Mouse (Mus musculus) liver, embryonic 12.5 days (tissue): ENCODE measurements around the gene Gpha2. TPM values are rescaled to one million over a fixed set of nuclear protein-coding genes. Genes with fewer than 3 reads are reported as not detected.

ENCODE experiments used
- ATAC-seq: fragments of 200-750 bp; cut with Nextera tagmentation; 2 replicates; pipeline ENCODE4 v1.8.0; 2017; ENCODE audit warnings: moderate number of reproducible peaks, mild to moderate bottlenecking, moderate library complexity
- H3K27ac ChIP-seq: fragments of 300-500 bp; sonication (generic); 2 replicates; pipeline ENCODE4 v1.5.1; 2016; ENCODE audit warnings: mild to moderate bottlenecking
- H3K27me3 ChIP-seq: fragments of 300-500 bp; sonication (generic); replicated peaks from 2 replicates; pipeline ENCODE4 v1.6.1; 2016; ENCODE audit warnings: mild to moderate bottlenecking, moderate library complexity
- H3K36me3 ChIP-seq: fragments of 300-500 bp; sonication (generic); 2 replicates; pipeline ENCODE4 v1.6.1; 2016; ENCODE audit warnings: mild to moderate bottlenecking, moderate library complexity
- H3K4me1 ChIP-seq: fragments of 300-500 bp; sonication (generic); 2 replicates; pipeline ENCODE4 v1.6.1; 2016
- H3K4me2 ChIP-seq: fragments of 300-500 bp; sonication (generic); 2 replicates; pipeline ENCODE4 v1.6.1; 2016; ENCODE audit warnings: mild to moderate bottlenecking, moderate library complexity
- H3K4me3 ChIP-seq: fragments of 300-500 bp; sonication (generic); 2 replicates; pipeline ENCODE4 v1.5.1; 2016; ENCODE audit warnings: mild to moderate bottlenecking, moderate library complexity
- H3K9ac ChIP-seq: fragments of 300-500 bp; sonication (generic); 2 replicates; pipeline ENCODE4 v1.6.1; 2016; ENCODE audit warnings: mild to moderate bottlenecking, moderate library complexity
- H3K9me3 ChIP-seq: fragments of 300-500 bp; sonication (generic); replicated peaks from 2 replicates; pipeline ENCODE4 v1.6.1; 2016; ENCODE audit warnings: mild to moderate bottlenecking, moderate library complexity
- WGBS: fragments of 180-500 bp; shearing (Covaris S2); methylation state at CpG from one replicate; pipeline ENCODE4 v1.1.7; 2016; ENCODE audit not compliant: insufficient replicate concordance; 5-methylcytosine and 5-hydroxymethylcytosine counted together
- polyA plus RNA-seq: library from polyadenylated mRNA; unstranded; fragments of >200 nt; fragmentation: Nextera tagmentation; extraction: Ambion mirVana; gene quantifications from 2 replicates; pipeline ENCODE4 v1.2.1, GENCODE M21; 2016

Gpha2 gene
- polyA plus RNA-seq, 1 experiment from 2014 or later, result not detected

DNA sequence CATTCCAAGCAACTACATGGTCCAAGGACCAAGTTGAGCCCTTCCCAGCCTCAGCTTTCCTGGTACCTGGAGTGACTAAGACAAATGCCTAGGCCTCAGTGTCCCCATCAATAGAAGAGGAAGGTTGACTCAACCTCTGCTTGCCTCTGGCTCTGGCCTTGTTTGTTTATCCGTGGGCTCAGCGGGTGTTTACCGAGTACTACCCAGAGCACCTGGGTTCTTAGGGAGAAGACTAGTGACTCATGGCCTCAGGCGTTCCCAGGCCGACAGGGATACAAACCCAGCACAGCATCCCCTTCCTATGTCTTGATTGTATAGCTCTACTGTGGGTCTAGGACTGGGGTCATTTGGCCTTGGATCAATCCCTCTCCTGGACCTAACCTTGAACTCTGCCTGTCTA is 17.0 kb downstream of the Gpha2 start:
- H3K4me3 ChIP-seq, result no peak overlapping the region
- H3K9ac ChIP-seq, result peak overlapping the region; percentile 95; the same call in 1 of the 2 replicates
- peaks cover 45% of the 10 kb centered on the region for H3K36me3 ChIP-seq
- WGBS, result 82% methylated on average over 5 of the region's 5 CpGs
- H3K27ac ChIP-seq, result peak overlapping the region; percentile 93; the same call in 1 of the 2 replicates
- peak overlapping the region; percentile 96 for H3K4me2 ChIP-seq
- ATAC-seq, result no peak
- peaks cover 47% of the 10 kb centered on the region for H3K4me1 ChIP-seq
- H3K9me3 ChIP-seq, result no peaks in the 10 kb centered on the region
- H3K27me3 ChIP-seq, result no peaks in the 10 kb centered on the region

DNA sequence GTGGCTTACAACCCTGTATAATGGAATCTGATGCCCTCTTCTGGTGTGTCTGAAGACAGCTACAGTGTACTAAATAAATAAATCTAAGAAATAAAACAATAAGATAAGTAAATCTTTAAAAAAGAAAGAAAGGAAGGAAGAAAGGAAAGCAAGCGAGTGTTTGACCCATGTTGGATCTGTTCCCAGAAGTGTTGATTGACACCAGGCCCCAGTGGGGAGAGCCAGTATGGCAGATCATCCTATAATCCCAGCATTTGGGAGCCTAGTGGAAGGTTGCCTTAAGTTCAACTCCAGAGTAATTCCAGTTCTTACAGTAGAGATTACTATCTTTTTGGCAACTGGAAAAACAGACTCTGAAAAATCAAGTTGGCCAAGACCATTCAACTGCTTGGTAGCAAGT is 19.6 kb downstream of the Gpha2 start:
- WGBS, result 74% methylated on average over 1 of the region's 1 CpGs
- Histone ChIP-seq H3K4me2 (no peak overlapping the region), H3K36me3 (peaks cover 70% of the 10 kb centered on the region), H3K4me1 (peaks cover 23% of the 10 kb centered on the region), H3K4me3 (no peak overlapping the region), H3K9ac (no peak overlapping the region), H3K9me3 (no peaks in the 10 kb centered on the region), H3K27me3 (no peaks in the 10 kb centered on the region), H3K27ac (no peak overlapping the region)
- ATAC-seq, result no peak

DNA sequence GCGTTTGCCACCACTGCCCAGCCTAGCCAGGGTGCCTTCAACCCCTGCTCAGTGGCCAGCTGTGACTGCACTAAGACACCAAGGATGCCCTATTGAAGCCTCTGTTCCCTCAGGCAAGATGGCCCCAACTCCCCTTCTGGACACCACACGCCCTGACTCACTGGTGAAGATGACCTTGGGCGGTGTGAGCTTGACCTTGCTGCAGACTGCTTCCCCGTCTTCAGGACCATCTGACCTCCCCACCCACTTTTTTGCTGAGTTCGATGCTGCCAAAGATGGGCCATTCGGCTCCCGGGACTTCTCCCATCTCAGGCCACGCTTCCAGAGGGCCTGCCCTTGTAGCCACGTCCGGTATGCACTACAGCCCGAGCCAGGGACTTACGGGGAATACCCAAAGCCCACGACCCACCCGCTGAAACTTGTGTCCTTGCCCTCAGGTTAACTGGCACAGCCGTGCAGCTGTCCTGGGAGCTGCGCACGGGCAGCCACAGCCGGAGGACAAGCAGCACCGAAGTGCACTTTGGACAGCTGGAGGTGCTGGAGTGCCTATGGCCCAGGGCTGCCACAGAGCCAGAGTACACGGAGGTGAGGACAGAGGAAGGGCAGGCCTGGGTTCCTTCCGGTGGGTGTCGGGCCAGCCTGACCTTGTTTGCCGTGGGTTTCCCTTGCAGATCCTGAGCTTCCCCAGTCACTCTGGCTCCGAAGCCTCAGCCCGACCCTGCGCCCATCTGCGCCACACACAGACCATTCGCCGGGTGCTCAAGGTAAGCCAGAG is 21.5 kb downstream of the Gpha2 start:
- H3K9me3 ChIP-seq, result no peaks in the 10 kb centered on the region
- peaks cover 89% of the 10 kb centered on the region for H3K36me3 ChIP-seq
- no peak overlapping the region for H3K4me3 ChIP-seq
- no peaks in the 10 kb centered on the region for H3K27me3 ChIP-seq
- no peak overlapping the region for H3K4me2 ChIP-seq
- H3K4me1 ChIP-seq, result peaks cover 17% of the 10 kb centered on the region
- H3K9ac ChIP-seq, result no peak overlapping the region
- no peak overlapping the region for H3K27ac ChIP-seq
- ATAC-seq, result no peak
- WGBS, result 87% methylated on average over 29 of the region's 29 CpGs

DNA sequence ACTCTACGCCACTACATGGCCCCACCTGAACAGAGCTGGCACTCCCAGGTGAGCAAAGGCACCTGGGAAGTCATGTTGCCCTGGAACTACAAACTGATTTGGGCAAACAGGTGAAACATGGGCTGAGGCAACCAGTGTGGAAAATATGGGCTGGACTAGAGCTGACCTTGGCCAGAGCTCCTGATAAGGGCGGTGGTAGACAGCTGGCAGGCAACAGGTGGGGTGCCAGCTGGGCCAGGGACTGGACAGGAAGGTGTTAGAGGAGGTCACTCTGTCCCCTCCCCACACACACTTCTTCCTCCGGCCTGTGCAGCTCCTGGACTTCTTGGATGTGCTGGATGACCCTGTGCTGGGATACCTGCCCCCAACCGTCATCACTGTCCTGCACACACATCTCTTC is 26.8 kb downstream of the Gpha2 start:
- Histone ChIP-seq H3K4me2 (no peak overlapping the region), H3K27me3 (no peaks in the 10 kb centered on the region), H3K4me3 (no peak overlapping the region), H3K4me1 (peaks cover 6% of the 10 kb centered on the region; the same call in 1 of the 2 replicates), H3K9me3 (no peaks in the 10 kb centered on the region), H3K27ac (no peak overlapping the region), H3K9ac (no peak overlapping the region), H3K36me3 (peaks cover 99% of the 10 kb centered on the region)
- 83% methylated on average over 4 of the region's 4 CpGs for WGBS
- no peak for ATAC-seq

DNA sequence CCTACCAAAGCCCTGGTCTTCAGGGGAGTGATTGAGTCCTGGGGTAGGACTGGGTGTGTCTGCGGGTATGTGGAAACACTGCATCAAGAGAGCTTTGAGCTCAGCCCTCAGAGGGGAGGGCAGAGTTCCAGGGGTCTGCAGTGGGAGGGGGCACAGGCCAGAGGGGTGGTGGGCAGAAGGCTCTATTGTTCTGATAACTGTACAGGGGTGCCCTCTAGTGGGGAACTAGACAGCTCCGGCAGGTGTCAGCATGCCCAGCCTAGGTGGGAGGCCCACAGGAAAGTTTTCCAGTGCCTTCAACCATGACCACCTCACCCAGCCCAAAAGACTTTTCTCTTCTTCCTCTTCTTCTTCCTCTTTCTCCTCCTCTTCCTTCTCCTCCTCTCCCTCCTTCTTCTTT is 34.2 kb downstream of the Gpha2 start:
- no peak overlapping the region for H3K27ac ChIP-seq
- H3K36me3 ChIP-seq, result peaks cover 68% of the 10 kb centered on the region
- ATAC-seq, result no peak
- 68% methylated on average over 2 of the region's 2 CpGs for WGBS
- H3K9ac ChIP-seq, result no peak overlapping the region
- H3K4me3 ChIP-seq, result no peak overlapping the region
- H3K4me1 ChIP-seq, result peaks cover 10% of the 10 kb centered on the region; the same call in 1 of the 2 replicates
- no peaks in the 10 kb centered on the region for H3K27me3 ChIP-seq
- peaks cover 4% of the 10 kb centered on the region; the same call in 1 of the 2 replicates for H3K9me3 ChIP-seq
- H3K4me2 ChIP-seq, result no peak overlapping the region

DNA sequence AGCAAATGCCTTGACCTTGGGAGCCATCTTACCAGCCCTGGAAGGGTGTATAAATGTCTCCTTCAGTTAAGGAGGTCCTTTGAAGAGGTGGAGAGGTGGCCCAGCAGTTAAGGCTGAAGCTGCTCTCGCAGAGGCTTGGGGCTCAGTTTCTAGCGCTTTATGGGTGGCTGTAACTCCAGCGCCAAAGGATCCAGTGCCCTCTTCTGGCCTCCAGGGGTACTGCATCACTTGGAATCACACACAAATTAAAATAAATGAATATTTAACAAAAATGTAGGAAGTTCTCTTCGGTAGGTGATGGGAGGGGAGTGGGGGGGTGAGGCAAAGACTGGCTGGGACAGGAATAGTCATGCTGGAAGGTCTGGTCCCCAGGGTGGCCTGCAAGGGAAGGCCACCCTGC is 34.8 kb downstream of the Gpha2 start:
- Histone ChIP-seq H3K9ac (no peak overlapping the region), H3K4me1 (peaks cover 10% of the 10 kb centered on the region; the same call in 1 of the 2 replicates), H3K4me2 (no peak overlapping the region), H3K9me3 (peaks cover 4% of the 10 kb centered on the region; the same call in 1 of the 2 replicates), H3K27me3 (no peaks in the 10 kb centered on the region), H3K4me3 (no peak overlapping the region), H3K36me3 (peaks cover 62% of the 10 kb centered on the region), H3K27ac (no peak overlapping the region)
- no peak for ATAC-seq
- WGBS, result 74% methylated on average over 4 of the region's 4 CpGs

DNA sequence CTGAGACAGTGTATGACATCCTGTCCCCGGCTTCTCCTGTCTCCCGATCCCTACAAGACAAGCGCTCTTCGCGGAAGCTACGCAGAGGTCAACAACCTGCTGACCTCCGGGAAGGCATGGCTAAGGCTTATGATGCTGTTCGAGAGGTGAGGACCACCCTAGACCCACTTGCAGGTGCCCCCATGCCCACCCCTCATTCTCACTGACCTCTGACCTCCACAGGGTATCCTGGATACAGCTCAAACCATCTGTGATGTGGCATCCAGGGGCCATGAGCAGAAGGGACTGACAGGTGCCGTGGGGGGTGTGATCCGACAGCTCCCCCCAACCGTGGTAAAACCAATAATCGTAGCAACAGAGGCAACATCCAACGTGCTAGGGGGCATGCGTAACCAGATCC is 35.2 kb downstream of the Gpha2 start:
- no peak overlapping the region for H3K4me2 ChIP-seq
- 86% methylated on average over 14 of the region's 14 CpGs for WGBS
- H3K9ac ChIP-seq, result no peak overlapping the region
- H3K4me3 ChIP-seq, result no peak overlapping the region
- H3K9me3 ChIP-seq, result peaks cover 4% of the 10 kb centered on the region; the same call in 1 of the 2 replicates
- no peak overlapping the region for H3K27ac ChIP-seq
- no peak for ATAC-seq
- peaks cover 10% of the 10 kb centered on the region; the same call in 1 of the 2 replicates for H3K4me1 ChIP-seq
- peaks cover 58% of the 10 kb centered on the region for H3K36me3 ChIP-seq
- H3K27me3 ChIP-seq, result no peaks in the 10 kb centered on the region

DNA sequence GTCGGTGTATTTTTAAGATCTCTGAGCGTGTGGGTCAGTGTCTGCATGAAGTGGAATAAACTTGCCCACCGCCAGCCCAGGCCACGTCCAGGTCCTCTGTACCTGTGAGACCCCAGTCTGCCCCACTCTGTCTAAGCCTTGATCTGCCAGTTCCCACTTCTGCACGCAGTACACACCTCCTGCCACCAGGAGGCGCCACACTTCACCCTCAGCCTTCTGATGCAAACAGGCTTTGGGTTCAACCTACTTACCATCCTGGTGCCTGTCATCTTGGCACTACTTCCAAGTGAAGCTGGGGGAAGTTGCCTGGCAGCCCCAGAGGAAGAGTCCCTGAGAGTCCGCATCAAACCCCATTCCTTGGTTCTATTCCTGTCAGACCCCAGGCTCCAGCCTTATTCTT is 36.0 kb downstream of the Gpha2 start:
- Histone ChIP-seq H3K27ac (peak overlapping the region; percentile 17; the same call in 1 of the 2 replicates), H3K27me3 (no peaks in the 10 kb centered on the region), H3K4me3 (no peak overlapping the region), H3K9me3 (peaks cover 4% of the 10 kb centered on the region; the same call in 1 of the 2 replicates), H3K4me1 (peaks cover 10% of the 10 kb centered on the region; the same call in 1 of the 2 replicates), H3K9ac (no peak overlapping the region), H3K4me2 (no peak overlapping the region), H3K36me3 (peaks cover 50% of the 10 kb centered on the region)
- no peak for ATAC-seq
- 42% methylated on average over 7 of the region's 7 CpGs for WGBS

DNA sequence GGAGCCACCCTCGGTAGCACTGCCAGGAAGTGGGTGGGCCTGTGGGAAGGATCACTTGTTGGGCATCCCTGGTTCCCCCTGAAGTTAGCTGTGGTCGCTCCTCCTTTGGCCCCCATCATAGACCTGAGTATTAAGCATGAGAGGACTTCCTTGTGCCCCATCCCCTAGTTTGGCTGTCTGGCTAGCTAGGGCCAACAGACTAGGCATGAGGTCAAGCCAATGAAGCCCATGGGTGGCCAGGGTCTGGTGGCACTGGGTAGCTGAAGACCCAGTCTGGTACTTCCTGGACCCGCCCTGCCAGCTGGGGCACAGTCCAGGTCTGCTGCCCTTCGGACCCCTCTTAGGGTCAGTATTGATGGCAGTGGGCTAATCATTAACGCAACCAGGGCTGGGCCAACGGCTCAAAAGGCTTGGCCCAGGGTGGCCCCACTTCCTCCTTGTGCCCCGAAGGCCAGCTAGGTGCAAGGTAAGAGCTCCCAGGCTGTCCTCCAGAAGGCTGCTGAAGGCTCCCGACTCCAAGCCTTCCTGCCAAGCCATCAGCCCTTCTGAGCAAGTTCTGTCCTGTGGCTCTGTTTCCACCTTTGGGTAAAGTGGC is 36.8 kb downstream of the Gpha2 start:
- Histone ChIP-seq H3K9ac (peak overlapping the region; percentile 54; the same call in 1 of the 2 replicates), H3K27me3 (no peaks in the 10 kb centered on the region), H3K27ac (peak overlapping the region; percentile 31), H3K9me3 (peaks cover 4% of the 10 kb centered on the region; the same call in 1 of the 2 replicates), H3K36me3 (peaks cover 42% of the 10 kb centered on the region), H3K4me2 (peak overlapping the region; percentile 54), H3K4me1 (peaks cover 13% of the 10 kb centered on the region), H3K4me3 (peak overlapping the region; percentile 42)
- 68% methylated on average over 8 of the region's 8 CpGs for WGBS
- peak; percentile 59 for ATAC-seq

DNA sequence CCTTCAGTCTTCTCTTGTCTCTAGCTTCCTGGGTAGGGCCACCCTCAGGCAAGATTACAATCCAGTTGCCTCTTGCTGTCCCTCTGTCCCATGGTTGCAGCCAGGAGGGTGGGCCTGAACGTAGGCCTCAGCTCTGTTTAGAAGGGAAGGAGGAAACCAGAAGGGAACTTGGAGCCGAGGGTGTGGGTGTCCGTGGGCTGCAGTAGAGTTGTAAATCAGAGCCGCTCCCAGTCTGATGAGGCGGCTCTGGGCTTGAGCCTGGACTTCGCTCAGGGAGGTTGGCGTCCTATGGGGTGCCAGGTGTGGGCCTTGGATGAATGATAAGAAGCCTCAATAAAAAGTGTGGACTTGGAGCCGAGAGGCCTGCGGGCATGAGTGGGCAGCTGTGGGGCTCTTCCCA is 38.0 kb downstream of the Gpha2 start:
- Histone ChIP-seq H3K4me2 (peak overlapping the region; percentile 54), H3K9me3 (peaks cover 4% of the 10 kb centered on the region; the same call in 1 of the 2 replicates), H3K4me3 (peak overlapping the region; percentile 42), H3K4me1 (peaks cover 20% of the 10 kb centered on the region), H3K9ac (peak overlapping the region; percentile 54), H3K27me3 (no peaks in the 10 kb centered on the region), H3K27ac (peak overlapping the region; percentile 31; the same call in 1 of the 2 replicates), H3K36me3 (peaks cover 30% of the 10 kb centered on the region)
- 53% methylated on average over 9 of the region's 9 CpGs for WGBS
- no peak for ATAC-seq

DNA sequence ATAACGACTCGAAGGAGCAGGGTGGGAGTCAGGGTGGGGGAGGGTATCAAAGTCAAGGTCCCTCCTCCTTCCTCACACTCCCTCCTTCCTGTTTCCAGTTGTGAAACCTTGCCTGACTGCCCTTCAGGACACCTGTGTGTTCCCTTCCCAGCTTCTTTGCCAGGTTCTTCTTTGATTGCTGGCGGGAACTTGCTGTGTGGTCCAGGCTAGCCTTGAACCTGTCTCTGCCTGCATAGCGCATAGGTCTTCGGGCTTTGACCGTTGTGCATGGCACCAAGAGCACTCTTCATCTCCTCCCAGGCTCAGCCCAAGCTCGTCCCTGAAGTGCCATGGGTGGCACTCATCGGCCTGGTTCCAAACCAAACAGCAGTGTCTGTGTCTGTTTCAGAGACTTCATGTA is 38.8 kb downstream of the Gpha2 start:
- 74% methylated on average over 8 of the region's 8 CpGs for WGBS
- peaks cover 20% of the 10 kb centered on the region for H3K4me1 ChIP-seq
- peak overlapping the region; percentile 54 for H3K4me2 ChIP-seq
- no peaks in the 10 kb centered on the region for H3K27me3 ChIP-seq
- no peak overlapping the region for H3K9ac ChIP-seq
- no peak overlapping the region for H3K27ac ChIP-seq
- peaks cover 22% of the 10 kb centered on the region for H3K36me3 ChIP-seq
- peaks cover 4% of the 10 kb centered on the region; the same call in 1 of the 2 replicates for H3K9me3 ChIP-seq
- no peak for ATAC-seq
- H3K4me3 ChIP-seq, result peak overlapping the region; percentile 42; the same call in 1 of the 2 replicates

DNA sequence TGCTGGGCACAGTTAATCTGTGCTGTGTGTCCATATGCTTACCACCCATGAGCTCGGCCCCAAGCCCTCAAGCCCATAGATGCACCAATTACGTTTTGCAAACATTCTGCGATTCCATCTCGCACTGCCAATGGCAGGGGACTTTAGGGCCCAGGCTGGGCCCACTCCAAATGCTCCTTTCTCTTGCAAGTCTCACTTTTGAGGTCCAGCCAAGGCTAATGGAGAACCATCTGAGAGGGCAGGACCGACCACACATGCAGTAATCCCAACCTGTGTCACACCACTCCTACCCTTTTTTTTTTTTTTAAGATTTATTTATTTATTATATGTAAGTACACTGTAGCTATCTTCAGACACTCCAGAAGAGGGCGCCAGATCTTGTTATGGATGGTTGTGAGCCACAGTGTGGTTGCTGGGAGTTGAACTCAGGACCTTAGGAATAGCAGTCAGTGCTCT is 39.6 kb downstream of the Gpha2 start:
- Histone ChIP-seq H3K27ac (no peak overlapping the region), H3K27me3 (no peaks in the 10 kb centered on the region), H3K4me3 (no peak overlapping the region), H3K9ac (no peak overlapping the region), H3K36me3 (peaks cover 14% of the 10 kb centered on the region), H3K9me3 (peaks cover 3% of the 10 kb centered on the region; the same call in 1 of the 2 replicates), H3K4me1 (peaks cover 25% of the 10 kb centered on the region), H3K4me2 (0 out of 2 replicates have a peak overlapping the region, but pooled peaks have one; percentile 54)
- WGBS, result 63% methylated on average over 6 of the region's 6 CpGs
- ATAC-seq, result no peak
